Mouse (Mus musculus) embryonic facial prominence, embryonic 11.5 days (tissue): ENCODE data around the gene Pbrm1. TPM values are rescaled to one million over a fixed set of nuclear protein-coding genes. Genes with fewer than 3 reads are reported as not detected.

Source experiments
- ATAC-seq: fragments of 200-750 bp; cut with Nextera tagmentation; replicated peaks from 2 replicates; pipeline ENCODE4 v1.8.0; 2017; ENCODE audit warnings: low read depth; ENCODE audit not compliant: insufficient number of reproducible peaks, low FRiP score, low TSS enrichment
- DNase-seq: peaks from one replicate; pipeline ENCODE4 v3.0.0-alpha.2; 2015; ENCODE audit warnings: low spot score
- H3K27ac ChIP-seq: fragments of 300-500 bp; sonication (generic); replicated peaks from 2 replicates; pipeline ENCODE4 v1.5.1; 2014; ENCODE audit warnings: mild to moderate bottlenecking, low read depth, low read length, control low read depth
- H3K27me3 ChIP-seq: fragments of 300-500 bp; sonication (generic); 2 replicates; pipeline ENCODE4 v1.6.1; 2014; ENCODE audit warnings: mild to moderate bottlenecking, low read length, moderate library complexity, mixed read lengths; ENCODE audit not compliant: control insufficient read depth, insufficient read depth
- H3K36me3 ChIP-seq: fragments of 300-500 bp; sonication (generic); replicated peaks from 2 replicates; pipeline ENCODE4 v1.6.1; 2014; ENCODE audit warnings: low read depth, mild to moderate bottlenecking, low read length, moderate library complexity, mixed read lengths; ENCODE audit not compliant: control insufficient read depth, insufficient read depth
- H3K4me1 ChIP-seq: fragments of 300-500 bp; sonication (generic); 2 replicates; pipeline ENCODE4 v1.6.1; 2014; ENCODE audit warnings: low read length, mixed read lengths; ENCODE audit not compliant: control insufficient read depth, insufficient read depth
- H3K4me2 ChIP-seq: fragments of 300-500 bp; sonication (generic); 2 replicates; pipeline ENCODE4 v1.6.1; 2014; ENCODE audit warnings: low read depth, mild to moderate bottlenecking, control low read depth, low read length, moderate library complexity
- H3K4me3 ChIP-seq: fragments of 300-500 bp; sonication (generic); 2 replicates; pipeline ENCODE4 v1.5.1; 2014; ENCODE audit warnings: low read depth, low read length, control low read depth
- H3K9ac ChIP-seq: fragments of 300-500 bp; sonication (generic); replicated peaks from 2 replicates; pipeline ENCODE4 v1.6.1; 2014; ENCODE audit warnings: mild to moderate bottlenecking, control low read depth, low read length
- H3K9me3 ChIP-seq: fragments of 300-500 bp; sonication (generic); replicated peaks from 2 replicates; pipeline ENCODE4 v1.6.1; 2016; ENCODE audit warnings: mild to moderate bottlenecking, low read length, inconsistent platforms, mixed read lengths; ENCODE audit not compliant: control insufficient read depth
- WGBS: fragments of 180-500 bp; shearing (Covaris S2); extraction: QIAGEN DNeasy Blood & Tissue Kit; methylation state at CpG from one replicate; pipeline ENCODE4 v1.1.7; 2014; 5-methylcytosine and 5-hydroxymethylcytosine counted together
- polyA plus RNA-seq: library from polyadenylated mRNA; unstranded; fragments of >200 nt; fragmentation: Nextera tagmentation; extraction: Ambion mirVana; gene quantifications from 2 replicates; pipeline ENCODE4 v1.2.1, GENCODE M21; 2014

The Pbrm1 gene
- polyA plus RNA-seq, 1 experiment from 2014 or later: 125 TPM

GRCm38 (mm10) chr14:31132491-31132975, 113.6 kb downstream of the Pbrm1 start:
- ATAC-seq (no peak), DNase-seq (no peak)
- Histone ChIP-seq H3K27me3 (no peaks in the 10 kb centered on the region), H3K4me3 (peak overlapping the region; percentile 99), H3K9me3 (no peaks in the 10 kb centered on the region), H3K4me1 (no peaks in the 10 kb centered on the region; the same call in 1 of the 2 replicates), H3K4me2 (peak overlapping the region; percentile 73), H3K27ac (no peak overlapping the region), H3K9ac (peak overlapping the region; percentile 95), H3K36me3 (peaks cover 15% of the 10 kb centered on the region)
- 83% methylated on average over 7 of the region's 7 CpGs for WGBS

- ATAC-seq (no peak), DNase-seq (peak; percentile 27)
- Histone ChIP-seq H3K27ac (no peak overlapping the region), H3K27me3 (no peaks in the 10 kb centered on the region), H3K4me2 (peak overlapping the region; percentile 73), H3K4me3 (no peak overlapping the region; the same call in 1 of the 2 replicates), H3K4me1 (no peaks in the 10 kb centered on the region; the same call in 1 of the 2 replicates), H3K9me3 (no peaks in the 10 kb centered on the region), H3K36me3 (peaks cover 21% of the 10 kb centered on the region), H3K9ac (no peak overlapping the region)
- 79% methylated on average over 11 of the region's 11 CpGs for WGBS
These were observed 114.2 kb downstream of the Pbrm1 start for GRCm38 (mm10) chr14:31133023-31133665.

GRCm38 (mm10) chr14:31134015-31135000, 115.4 kb downstream of the Pbrm1 start:
- Histone ChIP-seq H3K4me1 (no peaks in the 10 kb centered on the region; the same call in 1 of the 2 replicates), H3K9me3 (no peaks in the 10 kb centered on the region), H3K36me3 (peaks cover 29% of the 10 kb centered on the region), H3K4me2 (no peak overlapping the region), H3K27me3 (no peaks in the 10 kb centered on the region), H3K9ac (no peak overlapping the region), H3K4me3 (no peak overlapping the region), H3K27ac (no peak overlapping the region)
- no peak for ATAC-seq
- DNase-seq: no peak
- 87% methylated on average over 25 of the region's 25 CpGs for WGBS

GRCm38 (mm10) chr14:31135495-31136410, 116.8 kb downstream of the Pbrm1 start:
- Histone ChIP-seq H3K9me3 (no peaks in the 10 kb centered on the region), H3K4me3 (no peak overlapping the region), H3K36me3 (peaks cover 40% of the 10 kb centered on the region), H3K27ac (no peak overlapping the region), H3K4me2 (no peak overlapping the region), H3K4me1 (no peaks in the 10 kb centered on the region; the same call in 1 of the 2 replicates), H3K9ac (no peak overlapping the region), H3K27me3 (no peaks in the 10 kb centered on the region)
- ATAC-seq (no peak), DNase-seq (no peak)
- 90% methylated on average over 34 of the region's 34 CpGs for WGBS

- H3K4me3 ChIP-seq: no peak overlapping the region
- H3K27me3 ChIP-seq: no peaks in the 10 kb centered on the region
- H3K9me3 ChIP-seq: no peaks in the 10 kb centered on the region
- H3K27ac ChIP-seq: no peak overlapping the region
- no peak for DNase-seq
- WGBS: 93% methylated on average over 26 of the region's 26 CpGs
- peaks cover 43% of the 10 kb centered on the region for H3K36me3 ChIP-seq
- no peak for ATAC-seq
- no peak overlapping the region for H3K9ac ChIP-seq
- no peak overlapping the region for H3K4me2 ChIP-seq
- no peaks in the 10 kb centered on the region; the same call in 1 of the 2 replicates for H3K4me1 ChIP-seq
These were observed 117.7 kb downstream of the Pbrm1 start for GRCm38 (mm10) chr14:31136411-31137280.

GRCm38 (mm10) chr14:31137281-31137595, 118.3 kb downstream of the Pbrm1 start:
- no peak overlapping the region for H3K4me2 ChIP-seq
- DNase-seq: no peak
- no peak for ATAC-seq
- no peaks in the 10 kb centered on the region; the same call in 1 of the 2 replicates for H3K4me1 ChIP-seq
- no peaks in the 10 kb centered on the region for H3K27me3 ChIP-seq
- H3K4me3 ChIP-seq: no peak overlapping the region
- no peak overlapping the region for H3K27ac ChIP-seq
- 83% methylated on average over 10 of the region's 10 CpGs for WGBS
- H3K36me3 ChIP-seq: peaks cover 46% of the 10 kb centered on the region
- no peaks in the 10 kb centered on the region for H3K9me3 ChIP-seq
- H3K9ac ChIP-seq: no peak overlapping the region

GRCm38 (mm10) chr14:31137791-31138190, 118.9 kb downstream of the Pbrm1 start:
- Histone ChIP-seq H3K4me1 (no peaks in the 10 kb centered on the region; the same call in 1 of the 2 replicates), H3K4me2 (no peak overlapping the region), H3K36me3 (peaks cover 46% of the 10 kb centered on the region), H3K9ac (no peak overlapping the region), H3K9me3 (no peaks in the 10 kb centered on the region), H3K27ac (no peak overlapping the region; the same call in 1 of the 2 replicates), H3K27me3 (no peaks in the 10 kb centered on the region), H3K4me3 (no peak overlapping the region)
- WGBS: 82% methylated on average over 11 of the region's 11 CpGs
- ATAC-seq (no peak), DNase-seq (no peak)
